Mouse (Mus musculus): ENCODE measurements around the gene Lsm11. TPM values are rescaled to one million over a fixed set of nuclear protein-coding genes. Genes with fewer than 3 reads are reported as not detected.

Gene Lsm11
- polyA plus RNA-seq, 1 experiment, result 4.0 TPM

DNA sequence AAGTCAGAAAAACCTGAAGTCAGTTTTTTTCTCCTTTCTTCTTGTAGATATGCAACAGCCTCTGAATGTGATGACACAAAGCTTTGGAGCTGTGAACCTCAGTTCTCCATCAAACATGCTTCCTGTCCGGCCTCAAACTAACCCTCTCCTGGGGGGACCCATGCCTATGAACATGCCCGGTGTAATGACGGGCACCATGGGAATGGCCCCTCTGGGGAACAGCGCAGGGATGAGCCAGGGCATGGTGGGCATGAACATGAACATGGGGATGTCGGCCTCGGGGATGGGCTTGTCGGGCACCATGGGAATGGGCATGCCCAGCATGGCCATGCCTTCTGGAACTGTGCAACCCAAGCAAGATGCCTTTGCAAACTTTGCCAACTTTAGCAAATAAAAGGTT lies 35.8 kb downstream of the Lsm11 start:
- Histone ChIP-seq H3K4me3 (ENCODE audit: insufficient read depth, low read length) (no peak overlapping the region), H3K4me1 (ENCODE audit: control insufficient read depth, insufficient read depth, low read length) (peaks cover 3% of the 10 kb centered on the region; the same call in 1 of the 2 replicates), H3K27ac (ENCODE audit: insufficient read depth, low read depth, low read length) (no peak overlapping the region)
- TF ChIP-seq CTCF (IDR thresholded peaks at IDR 0.05; ENCODE audit: low read depth, low read length), result no peak
- no peak for TF ChIP-seq POLR2A (IDR thresholded peaks at IDR 0.05; ENCODE audit: borderline replicate concordance, low read depth, low read length)

GRCm38 (mm10) chr11:45908070-45908469 lies 36.7 kb downstream of the Lsm11 start:
- peaks cover 3% of the 10 kb centered on the region; the same call in 1 of the 2 replicates for H3K4me1 ChIP-seq (ENCODE audit: control insufficient read depth, insufficient read depth, low read length)
- H3K27ac ChIP-seq (ENCODE audit: insufficient read depth, low read depth, low read length), result no peak overlapping the region
- no peak overlapping the region for H3K4me3 ChIP-seq (ENCODE audit: insufficient read depth, low read length)
- no peak for TF ChIP-seq POLR2A (IDR thresholded peaks at IDR 0.05; ENCODE audit: borderline replicate concordance, low read depth, low read length)
- no peak for TF ChIP-seq CTCF (IDR thresholded peaks at IDR 0.05; ENCODE audit: low read depth, low read length)

- Histone ChIP-seq H3K4me3 (ENCODE audit: insufficient read depth, low read length) (no peak overlapping the region), H3K4me1 (ENCODE audit: control insufficient read depth, insufficient read depth, low read length) (peaks cover 3% of the 10 kb centered on the region; the same call in 1 of the 2 replicates), H3K27ac (ENCODE audit: insufficient read depth, low read depth, low read length) (no peak overlapping the region)
- no peak for TF ChIP-seq POLR2A (IDR thresholded peaks at IDR 0.05; ENCODE audit: borderline replicate concordance, low read depth, low read length)
- TF ChIP-seq CTCF (IDR thresholded peaks at IDR 0.05; ENCODE audit: low read depth, low read length), result no peak
Measured at GRCm38 (mm10) chr11:45907301-45907700, 37.4 kb downstream of the Lsm11 start.

DNA sequence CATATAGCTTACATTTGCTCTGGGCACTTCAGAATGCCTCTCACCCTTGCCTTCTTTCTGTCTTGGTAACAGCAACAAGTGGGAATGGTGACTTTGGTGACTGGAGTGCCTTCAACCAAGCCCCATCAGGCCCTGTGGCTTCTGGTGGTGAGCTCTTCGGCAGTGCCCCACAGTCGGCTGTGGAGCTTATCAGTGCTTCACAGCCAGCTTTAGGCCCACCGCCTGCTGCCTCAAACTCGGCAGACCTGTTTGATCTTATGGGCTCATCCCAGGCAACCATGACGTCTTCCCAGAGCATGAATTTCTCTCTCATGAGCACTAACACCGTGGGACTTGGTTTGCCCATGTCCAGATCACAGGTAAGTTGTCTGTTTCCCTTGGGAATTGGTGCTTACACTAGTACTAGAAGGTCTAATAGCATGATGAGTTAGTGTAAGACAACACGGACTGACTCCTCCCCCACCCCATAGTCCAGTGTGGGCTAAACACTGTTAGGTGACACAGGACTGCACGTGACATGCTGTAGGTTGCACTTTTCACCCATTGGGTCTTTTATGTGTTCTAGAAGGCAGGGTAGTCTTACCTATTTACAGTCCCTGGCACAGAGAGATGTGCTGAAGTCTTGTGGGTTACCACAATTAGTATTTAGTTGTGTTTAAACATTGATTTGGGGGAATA lies 38.5 kb downstream of the Lsm11 start:
- Histone ChIP-seq H3K4me3 (ENCODE audit: insufficient read depth, low read length) (no peak overlapping the region), H3K4me1 (ENCODE audit: control insufficient read depth, insufficient read depth, low read length) (no peaks in the 10 kb centered on the region), H3K27ac (ENCODE audit: insufficient read depth, low read depth, low read length) (no peak overlapping the region)
- TF ChIP-seq POLR2A (IDR thresholded peaks at IDR 0.05; ENCODE audit: borderline replicate concordance, low read depth, low read length) (no peak), CTCF (IDR thresholded peaks at IDR 0.05; ENCODE audit: low read depth, low read length) (no peak)

GRCm38 (mm10) chr11:45900233-45901015 lies 44.3 kb downstream of the Lsm11 start:
- TF ChIP-seq POLR2A (IDR thresholded peaks at IDR 0.05; ENCODE audit: borderline replicate concordance, low read depth, low read length) (no peak), CTCF (IDR thresholded peaks at IDR 0.05; ENCODE audit: low read depth, low read length) (no peak)
- Histone ChIP-seq H3K4me3 (ENCODE audit: insufficient read depth, low read length) (no peak overlapping the region), H3K27ac (ENCODE audit: insufficient read depth, low read depth, low read length) (no peak overlapping the region), H3K4me1 (ENCODE audit: control insufficient read depth, insufficient read depth, low read length) (no peaks in the 10 kb centered on the region)

DNA sequence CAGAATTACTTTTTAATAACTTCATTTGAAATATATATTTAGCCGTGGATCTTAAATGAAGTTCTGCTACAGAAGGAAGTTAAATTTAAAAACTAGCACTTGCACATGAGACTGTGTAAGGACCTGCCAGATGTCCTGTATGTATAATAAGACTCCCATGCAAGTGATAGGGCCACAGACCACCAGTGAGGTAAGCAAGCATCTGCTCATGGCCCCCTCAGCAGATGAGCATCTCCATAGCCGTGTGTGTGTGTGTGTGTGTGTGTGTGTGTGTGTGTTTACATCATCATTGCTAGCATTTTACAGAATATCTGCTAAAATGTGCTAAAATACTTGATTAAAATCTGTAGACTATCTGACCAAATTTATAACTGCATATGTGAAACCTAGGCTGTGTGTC lies 47.3 kb downstream of the Lsm11 start:
- Histone ChIP-seq H3K27ac (ENCODE audit: insufficient read depth, low read depth, low read length) (no peak overlapping the region), H3K4me3 (ENCODE audit: insufficient read depth, low read length) (no peak overlapping the region), H3K4me1 (ENCODE audit: control insufficient read depth, insufficient read depth, low read length) (no peaks in the 10 kb centered on the region)
- TF ChIP-seq CTCF (IDR thresholded peaks at IDR 0.05; ENCODE audit: low read depth, low read length), result no peak

DNA sequence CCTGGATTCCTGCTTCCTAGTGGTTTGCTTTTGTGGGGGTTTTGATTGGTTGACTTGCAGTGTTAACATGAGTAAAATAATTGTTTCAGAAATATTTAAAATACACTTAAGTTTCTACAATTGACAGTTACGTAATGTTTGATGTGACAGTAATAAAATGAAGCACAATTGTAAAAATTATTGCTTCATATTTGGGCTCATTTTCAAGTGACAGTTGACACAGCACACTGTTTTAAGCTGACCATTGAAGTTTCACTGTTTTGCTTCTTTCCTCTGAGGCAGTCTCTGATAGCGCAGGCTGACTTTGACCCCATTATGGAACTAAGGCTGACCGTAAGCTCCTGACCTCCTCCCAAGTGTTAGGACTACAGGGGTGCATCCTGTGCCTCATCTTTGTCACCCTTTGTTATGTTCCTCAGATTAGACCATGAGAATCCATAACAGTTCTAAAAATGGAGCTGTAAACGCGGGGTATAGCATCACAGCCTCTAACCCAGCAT lies 51.8 kb downstream of the Lsm11 start:
- no peaks in the 10 kb centered on the region for H3K4me1 ChIP-seq (ENCODE audit: control insufficient read depth, insufficient read depth, low read length)
- H3K4me3 ChIP-seq (ENCODE audit: insufficient read depth, low read length), result no peak overlapping the region
- TF ChIP-seq CTCF (IDR thresholded peaks at IDR 0.05; ENCODE audit: low read depth, low read length), result no peak
- TF ChIP-seq POLR2A (IDR thresholded peaks at IDR 0.05; ENCODE audit: borderline replicate concordance, low read depth, low read length), result no peak
- H3K27ac ChIP-seq (ENCODE audit: insufficient read depth, low read depth, low read length), result no peak overlapping the region

DNA sequence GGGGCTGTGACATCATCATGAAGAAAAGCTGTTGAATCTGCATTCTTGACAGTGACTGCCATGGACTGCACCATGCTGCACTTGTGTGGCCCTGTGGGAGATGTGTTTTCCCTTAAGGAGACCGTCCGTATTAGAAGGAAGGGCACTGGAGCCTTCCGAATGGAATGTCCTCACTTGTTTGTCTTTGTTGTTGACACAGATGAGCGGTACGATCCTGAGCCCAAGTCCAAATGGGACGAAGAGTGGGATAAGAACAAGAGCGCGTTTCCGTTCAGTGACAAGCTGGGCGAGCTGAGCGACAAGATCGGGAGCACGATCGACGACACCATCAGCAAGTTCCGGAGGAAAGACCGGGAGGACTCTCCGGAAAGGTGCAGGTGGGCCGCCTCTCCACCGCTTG lies 54.3 kb downstream of the Lsm11 start:
- H3K4me3 ChIP-seq (ENCODE audit: insufficient read depth, low read length), result no peak overlapping the region
- no peak for TF ChIP-seq CTCF (IDR thresholded peaks at IDR 0.05; ENCODE audit: low read depth, low read length)
- no peak for TF ChIP-seq POLR2A (IDR thresholded peaks at IDR 0.05; ENCODE audit: borderline replicate concordance, low read depth, low read length)
- no peak overlapping the region for H3K27ac ChIP-seq (ENCODE audit: insufficient read depth, low read depth, low read length)
- H3K4me1 ChIP-seq (ENCODE audit: control insufficient read depth, insufficient read depth, low read length), result no peaks in the 10 kb centered on the region

- no peak for TF ChIP-seq POLR2A (IDR thresholded peaks at IDR 0.05; ENCODE audit: borderline replicate concordance, low read depth, low read length)
- TF ChIP-seq CTCF (IDR thresholded peaks at IDR 0.05; ENCODE audit: low read depth, low read length), result no peak
- Histone ChIP-seq H3K4me3 (ENCODE audit: insufficient read depth, low read length) (no peak overlapping the region), H3K27ac (ENCODE audit: insufficient read depth, low read depth, low read length) (no peak overlapping the region), H3K4me1 (ENCODE audit: control insufficient read depth, insufficient read depth, low read length) (no peaks in the 10 kb centered on the region)
Measured at GRCm38 (mm10) chr11:45889981-45890380, 54.8 kb downstream of the Lsm11 start.

GRCm38 (mm10) chr11:45888471-45889030 lies 56.2 kb downstream of the Lsm11 start:
- H3K27ac ChIP-seq (ENCODE audit: insufficient read depth, low read depth, low read length), result no peak overlapping the region
- no peak overlapping the region for H3K4me3 ChIP-seq (ENCODE audit: insufficient read depth, low read length)
- peaks cover 1% of the 10 kb centered on the region for H3K4me1 ChIP-seq (ENCODE audit: control insufficient read depth, insufficient read depth, low read length)
- no peak for TF ChIP-seq CTCF (IDR thresholded peaks at IDR 0.05; ENCODE audit: low read depth, low read length)
- TF ChIP-seq POLR2A (IDR thresholded peaks at IDR 0.05; ENCODE audit: borderline replicate concordance, low read depth, low read length), result no peak

Data from bone marrow macrophage, adult 2 months (primary cell).